Mouse (Mus musculus) retina, postnatal 7 days (tissue): ENCODE results near the gene Fgf2.

ENCODE experiments used
- DNase-seq: peaks from one replicate; pipeline ENCODE4 v3.0.0-alpha.2; 2012; ENCODE audit warnings: low read depth, low spot score

Fgf2 gene

GRCm38 (mm10) chr3:37354737-37355136 lies 6.6 kb downstream of the Fgf2 start:
- no peak for DNase-seq

- no peak for DNase-seq
These were observed 12.6 kb downstream of the Fgf2 start for GRCm38 (mm10) chr3:37360729-37361128.

GRCm38 (mm10) chr3:37365144-37365543 lies 17.0 kb downstream of the Fgf2 start:
- DNase-seq = no peak

GRCm38 (mm10) chr3:37365976-37366375 lies 17.8 kb downstream of the Fgf2 start:
- no peak for DNase-seq

- DNase-seq = no peak
These were observed 18.4 kb downstream of the Fgf2 start for GRCm38 (mm10) chr3:37366381-37367053.

GRCm38 (mm10) chr3:37370407-37370806 lies 22.3 kb downstream of the Fgf2 start:
- no peak for DNase-seq

GRCm38 (mm10) chr3:37373712-37374111 lies 25.6 kb downstream of the Fgf2 start:
- no peak for DNase-seq

GRCm38 (mm10) chr3:37377926-37378325 lies 29.8 kb downstream of the Fgf2 start:
- no peak for DNase-seq

GRCm38 (mm10) chr3:37378412-37378811 lies 30.3 kb downstream of the Fgf2 start:
- no peak for DNase-seq

GRCm38 (mm10) chr3:37379201-37379600 lies 31.1 kb downstream of the Fgf2 start:
- DNase-seq = no peak

- DNase-seq = no peak
These were observed 32.1 kb downstream of the Fgf2 start for GRCm38 (mm10) chr3:37379930-37380881.

GRCm38 (mm10) chr3:37381457-37381856 lies 33.3 kb downstream of the Fgf2 start:
- DNase-seq = no peak

GRCm38 (mm10) chr3:37383096-37383765 lies 35.1 kb downstream of the Fgf2 start:
- DNase-seq = no peak

- DNase-seq = no peak
These were observed 39.2 kb downstream of the Fgf2 start for GRCm38 (mm10) chr3:37387310-37387709.

- no peak for DNase-seq
These were observed 48.9 kb downstream of the Fgf2 start for GRCm38 (mm10) chr3:37396930-37397608.

- DNase-seq = no peak
These were observed 49.5 kb downstream of the Fgf2 start for GRCm38 (mm10) chr3:37397646-37398045.

- no peak for DNase-seq
These were observed 50.7 kb downstream of the Fgf2 start for GRCm38 (mm10) chr3:37398661-37399395.

- DNase-seq = no peak
These were observed 53.8 kb downstream of the Fgf2 start for GRCm38 (mm10) chr3:37401729-37402610.

GRCm38 (mm10) chr3:37407598-37407997 lies 59.5 kb downstream of the Fgf2 start:
- no peak for DNase-seq

- no peak for DNase-seq
These were observed 65.3 kb downstream of the Fgf2 start for GRCm38 (mm10) chr3:37413446-37413845.
